Mouse (Mus musculus) c-Kit-positive CD71-positive TER-119-negative erythroid progenitor cells, embryonic 14.5 days (primary cell): ENCODE measurements around the gene Tbc1d2b.

Experiments
- DNase-seq: peaks from one replicate; pipeline ENCODE4 v3.0.0-alpha.2; 2013; ENCODE audit warnings: low read depth

Tbc1d2b gene

DNA sequence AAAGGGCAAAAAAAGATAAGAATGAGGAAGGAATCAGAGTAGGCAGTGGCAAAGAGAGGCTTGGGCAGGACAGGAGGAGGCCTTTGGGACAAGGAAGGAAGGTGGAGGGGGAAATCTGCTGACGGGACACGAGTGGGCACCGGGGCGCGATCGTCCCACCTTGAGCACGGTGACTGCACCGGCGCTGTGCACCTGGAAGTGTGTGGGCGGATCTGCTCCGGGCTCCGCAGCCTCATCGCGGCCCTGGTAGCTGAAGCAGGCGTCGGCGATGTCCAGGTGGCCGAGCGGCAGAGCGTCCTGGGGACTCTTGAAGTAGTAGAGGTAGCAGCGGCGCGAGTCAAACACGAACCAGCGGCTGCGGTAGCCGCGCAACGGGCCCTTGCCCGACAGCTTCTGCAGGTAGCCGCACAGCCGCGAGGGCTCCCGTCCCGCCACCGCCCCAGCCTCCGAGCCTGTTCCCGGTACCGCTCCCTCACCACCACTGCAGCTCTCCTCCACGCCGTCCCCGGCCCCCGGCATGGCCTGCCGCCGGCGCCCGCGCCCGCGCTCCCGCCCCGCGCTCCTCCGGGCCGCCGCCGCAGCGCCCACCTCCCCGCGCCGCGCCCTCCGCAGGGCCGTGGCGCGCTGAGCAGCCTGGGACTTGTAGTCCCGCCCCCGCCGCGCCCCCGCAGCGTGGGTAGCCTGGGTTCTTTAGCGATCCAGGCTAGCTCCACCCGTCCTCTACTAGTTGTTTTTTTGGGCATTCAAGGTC, at the start of gene Tbc1d2b:
TSS of gene Tbc1d2b (minus strand) at position 612 of the 751 bp plus-strand sequence.
- no peak for DNase-seq

GRCm38 (mm10) chr9:90316300-90316699, 45.7 kb upstream of the Tbc1d2b start:
- no peak for DNase-seq

- no peak for DNase-seq
Observed at GRCm38 (mm10) chr9:90315662-90316061, 45.1 kb upstream of the Tbc1d2b start.

GRCm38 (mm10) chr9:90304254-90304653, 33.6 kb upstream of the Tbc1d2b start:
- DNase-seq: no peak

- no peak for DNase-seq
Observed at GRCm38 (mm10) chr9:90303101-90303835, 32.7 kb upstream of the Tbc1d2b start.

DNA sequence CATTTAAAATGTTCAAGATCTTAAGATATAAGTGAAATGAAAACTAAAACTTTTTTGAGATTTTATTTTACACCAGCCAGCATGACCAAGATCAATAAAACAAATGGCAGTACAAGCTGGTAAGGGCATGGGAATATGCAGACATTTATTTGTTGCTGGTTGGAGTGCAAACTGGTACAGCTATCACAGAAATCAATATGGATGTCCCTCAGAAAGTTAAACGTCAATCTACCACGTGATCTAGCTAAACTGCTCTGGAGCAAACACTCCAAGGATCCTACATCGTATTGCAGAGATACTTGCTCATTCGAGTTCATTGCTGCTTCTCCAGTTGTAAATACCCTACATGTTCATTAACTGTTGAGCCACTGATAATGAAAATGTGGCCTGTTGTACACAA, 32.1 kb upstream of the Tbc1d2b start:
- no peak for DNase-seq

GRCm38 (mm10) chr9:90301081-90301688, 30.6 kb upstream of the Tbc1d2b start:
- no peak for DNase-seq

- no peak for DNase-seq
Observed at GRCm38 (mm10) chr9:90297637-90298036, 27.0 kb upstream of the Tbc1d2b start.

DNA sequence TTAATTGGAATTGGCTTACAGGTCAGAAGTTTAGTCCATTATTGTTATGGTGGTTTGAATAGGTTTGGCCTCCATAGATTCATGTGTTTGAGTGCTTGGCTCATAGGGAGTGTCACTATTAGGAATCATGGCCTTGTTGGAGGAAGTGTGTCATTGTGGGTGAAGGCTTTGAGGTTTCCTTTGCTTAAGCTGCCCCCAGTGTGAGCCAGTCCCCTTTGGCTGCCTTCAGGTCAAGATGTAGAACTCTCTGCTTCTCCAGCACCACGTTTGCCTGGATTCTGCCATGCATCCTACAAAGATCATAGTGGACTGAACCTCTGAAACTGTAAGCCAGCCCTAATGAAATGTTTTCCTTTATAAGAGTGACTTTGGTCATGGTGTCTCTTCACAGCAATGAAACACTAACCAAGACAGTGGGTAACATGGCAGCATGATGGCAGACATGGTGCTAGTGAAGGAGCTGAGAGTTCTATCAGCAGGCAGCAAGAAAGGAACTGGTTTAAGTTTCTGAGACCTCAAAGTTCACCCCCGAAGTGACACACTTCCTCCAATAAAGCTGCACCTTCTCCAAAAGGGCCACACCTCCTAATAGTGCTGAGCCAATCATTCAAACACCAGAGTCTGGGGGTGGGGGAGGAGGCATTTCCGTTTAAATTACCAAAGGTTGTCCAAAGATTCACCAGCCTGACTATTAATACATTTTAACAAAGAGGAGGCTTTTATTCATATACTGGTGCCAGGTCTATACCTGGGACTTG, 23.2 kb upstream of the Tbc1d2b start:
- DNase-seq: no peak

GRCm38 (mm10) chr9:90278397-90278796, 7.8 kb upstream of the Tbc1d2b start:
- no peak for DNase-seq

- DNase-seq: no peak
Observed at GRCm38 (mm10) chr9:90277884-90278283, 7.3 kb upstream of the Tbc1d2b start.

DNA sequence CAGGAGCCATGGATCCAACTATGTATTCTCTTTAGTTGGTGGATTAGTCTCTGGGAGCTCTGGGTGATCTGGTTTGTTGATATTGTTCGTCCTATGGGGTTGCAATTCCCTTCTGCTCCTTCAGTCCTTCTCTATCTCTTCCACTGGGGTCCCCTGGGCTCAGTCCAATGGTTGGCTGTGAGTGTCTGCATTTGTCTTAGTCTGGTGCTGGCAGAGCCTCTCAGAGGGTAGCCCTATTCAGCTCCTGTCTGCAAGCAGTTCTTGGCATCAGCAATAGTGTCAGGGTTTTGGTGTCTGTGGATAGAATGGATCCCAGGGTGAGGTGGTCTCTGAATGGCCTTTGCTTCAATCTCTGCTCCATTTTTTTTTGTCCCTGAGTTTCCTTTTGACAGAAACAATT, 6.2 kb upstream of the Tbc1d2b start:
- no peak for DNase-seq

DNA sequence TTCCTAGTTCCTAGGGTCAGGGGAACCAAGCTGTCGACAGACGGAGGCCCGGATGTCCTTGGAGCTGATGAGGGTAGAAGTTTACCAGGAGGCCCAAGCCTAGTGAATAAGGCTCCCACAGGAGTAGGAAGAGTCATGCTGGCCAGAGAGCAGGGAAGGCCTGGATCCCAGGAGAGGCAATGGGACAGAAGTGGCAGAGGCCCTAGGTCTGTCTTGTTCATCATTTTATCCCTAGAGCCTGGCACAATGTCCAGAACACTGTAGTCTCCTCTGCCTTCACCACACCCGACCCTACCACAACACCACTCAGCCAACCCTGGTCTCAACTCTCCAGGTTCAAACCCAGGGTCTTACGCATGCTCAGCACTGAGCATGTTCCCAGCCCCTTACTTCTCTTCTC, 5.3 kb upstream of the Tbc1d2b start:
- DNase-seq: no peak

- DNase-seq: no peak
Observed at GRCm38 (mm10) chr9:90275500-90275899, 4.9 kb upstream of the Tbc1d2b start.

DNA sequence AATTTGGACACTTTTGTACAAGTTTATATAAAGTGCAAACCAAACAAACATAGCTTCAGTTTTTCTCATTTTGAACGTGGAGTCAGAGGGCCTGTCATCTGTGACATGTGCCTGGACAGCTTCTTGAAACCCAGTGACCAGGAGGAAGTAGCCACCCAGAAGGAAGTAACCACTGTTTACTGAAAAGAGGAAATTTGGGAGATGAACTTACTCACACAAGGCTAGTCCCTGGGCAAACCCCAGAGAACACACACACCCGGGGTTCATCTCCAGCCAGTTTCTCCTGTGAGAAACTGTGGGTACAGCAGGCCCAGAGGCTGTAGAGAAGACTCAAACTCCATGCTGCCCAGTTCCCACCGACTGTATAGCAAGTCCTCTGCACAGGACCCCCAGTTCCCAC, 3.9 kb upstream of the Tbc1d2b start:
- no peak for DNase-seq

DNA sequence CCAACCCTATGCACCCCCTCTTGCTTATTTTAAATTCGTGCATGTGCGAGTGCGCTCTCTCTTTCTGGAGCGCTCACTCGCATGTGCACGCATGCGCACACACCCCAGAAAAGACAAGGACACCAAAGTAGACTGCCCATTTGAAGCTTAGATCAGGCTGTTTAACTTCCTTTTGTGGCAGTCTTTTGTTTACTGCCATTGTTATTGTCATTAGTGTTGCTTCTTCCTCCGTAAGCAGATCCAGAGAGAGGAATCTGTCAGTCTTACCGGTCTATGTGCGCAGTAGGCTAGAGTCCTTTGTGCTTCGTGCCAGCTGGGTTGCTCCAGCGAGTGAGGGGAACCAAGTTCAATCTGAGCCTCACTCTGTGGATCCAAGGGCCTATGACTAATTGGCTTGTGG, 1.7 kb upstream of the Tbc1d2b start:
- DNase-seq: no peak

GRCm38 (mm10) chr9:90271541-90272090, 1.0 kb upstream of the Tbc1d2b start:
- no peak for DNase-seq

DNA sequence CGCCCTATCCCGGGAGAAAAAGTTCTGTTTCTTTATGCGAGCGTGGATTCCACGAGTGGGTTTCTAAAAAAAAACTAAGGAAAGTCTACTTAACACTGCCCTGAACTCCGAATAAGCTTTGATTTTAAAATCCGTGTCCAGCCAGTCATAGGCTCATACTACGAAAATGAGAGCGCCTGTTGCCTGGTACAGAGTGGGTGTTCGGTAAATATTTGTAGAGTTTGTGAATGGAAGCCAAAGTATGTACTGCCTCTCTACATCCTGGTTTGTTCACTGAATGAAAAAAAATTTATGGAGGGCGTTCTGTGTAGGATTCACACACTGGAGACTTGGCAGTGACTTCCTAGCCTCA, 316 bp upstream of the Tbc1d2b start:
- no peak for DNase-seq

DNA sequence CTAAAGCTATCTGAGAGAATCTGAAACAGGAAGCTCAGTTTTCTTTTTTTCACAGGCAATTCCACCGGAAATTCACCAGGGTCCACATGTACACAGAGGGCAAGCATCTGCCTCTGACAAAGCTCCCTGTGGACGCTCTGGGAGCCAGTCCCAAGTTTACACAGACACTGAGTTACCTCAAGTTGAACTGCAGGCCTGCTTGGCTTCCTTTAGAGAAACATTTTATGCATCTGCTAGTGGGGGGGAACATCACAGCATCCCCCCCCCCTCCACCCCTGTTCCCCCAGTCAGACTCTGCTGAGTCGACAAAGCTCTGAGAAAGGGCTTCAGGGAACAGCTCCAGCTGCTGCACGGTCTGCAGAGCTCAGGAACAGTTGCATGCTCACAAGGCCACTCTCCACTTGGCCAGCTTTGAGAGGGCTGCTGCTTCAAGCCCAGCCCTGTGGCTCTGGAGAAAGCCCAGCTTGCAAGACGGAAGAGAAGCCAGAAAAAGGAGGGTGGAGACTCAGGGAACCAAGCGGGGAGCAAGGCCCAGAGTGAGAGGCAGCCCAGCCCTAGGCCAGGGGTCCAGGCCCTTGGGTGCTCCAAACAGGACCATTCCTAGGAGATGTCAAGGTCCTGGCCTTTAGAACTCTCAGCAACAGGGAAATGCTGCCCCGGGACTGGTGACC, 1.5 kb downstream of the Tbc1d2b start:
- DNase-seq: no peak

GRCm38 (mm10) chr9:90266926-90267325, 3.7 kb downstream of the Tbc1d2b start:
- no peak for DNase-seq

DNA sequence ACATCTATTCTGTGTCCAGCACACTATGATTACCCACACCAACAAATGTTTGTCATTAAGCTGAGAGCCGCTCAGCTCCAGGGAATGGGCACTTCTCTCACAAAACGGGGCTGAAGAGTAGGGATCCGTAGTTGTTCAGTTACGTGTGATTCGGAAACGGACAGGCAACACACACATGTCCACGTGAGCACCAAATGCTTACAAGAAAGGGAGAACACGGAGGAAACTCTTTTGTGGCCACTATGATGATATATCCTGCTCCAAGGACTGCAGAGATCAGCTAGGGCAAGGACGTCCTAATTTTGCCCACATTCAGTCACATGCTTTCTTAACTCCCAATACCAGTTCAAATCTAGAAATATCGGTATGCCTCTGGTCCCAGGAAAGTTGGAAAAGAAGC, 4.5 kb downstream of the Tbc1d2b start:
- no peak for DNase-seq
